Mouse (Mus musculus): Measurements from ENCODE around the gene Fgr.

Gene Fgr

GRCm38 (mm10) chr4:132959679-132960045 lies 14.2 kb upstream of the Fgr start:
- DNase-seq: no peak

GRCm38 (mm10) chr4:132960313-132960712 lies 13.6 kb upstream of the Fgr start:
- DNase-seq: no peak

GRCm38 (mm10) chr4:132960864-132961639 lies 12.8 kb upstream of the Fgr start:
- no peak for DNase-seq

- no peak for DNase-seq
Observed at GRCm38 (mm10) chr4:132961866-132962265, 12.0 kb upstream of the Fgr start.

- DNase-seq: no peak
Observed at GRCm38 (mm10) chr4:132962628-132963027, 11.3 kb upstream of the Fgr start.

- DNase-seq: no peak
Observed at GRCm38 (mm10) chr4:132963436-132963835, 10.5 kb upstream of the Fgr start.

GRCm38 (mm10) chr4:132964064-132964463 lies 9.8 kb upstream of the Fgr start:
- DNase-seq: no peak

GRCm38 (mm10) chr4:132964473-132964872 lies 9.4 kb upstream of the Fgr start:
- DNase-seq: peak; percentile 74

- no peak for DNase-seq
Observed at GRCm38 (mm10) chr4:132968105-132968938, 5.6 kb upstream of the Fgr start.

- no peak for DNase-seq
Observed at GRCm38 (mm10) chr4:132971601-132972000, 2.3 kb upstream of the Fgr start.

- no peak for DNase-seq
Observed at GRCm38 (mm10) chr4:132972101-132972500, 1.8 kb upstream of the Fgr start.

- DNase-seq: no peak
Observed at GRCm38 (mm10) chr4:132972556-132972955, 1.3 kb upstream of the Fgr start.

- no peak for DNase-seq
Observed at GRCm38 (mm10) chr4:132973186-132973585, 709 bp upstream of the Fgr start.

- peak; percentile 89 for DNase-seq
Observed at GRCm38 (mm10) chr4:132974904-132975303, 1.0 kb downstream of the Fgr start.

GRCm38 (mm10) chr4:132975791-132976190 lies 1.9 kb downstream of the Fgr start:
- no peak for DNase-seq

- no peak for DNase-seq
Observed at GRCm38 (mm10) chr4:132976729-132977128, 2.8 kb downstream of the Fgr start.

GRCm38 (mm10) chr4:132977597-132977996 lies 3.7 kb downstream of the Fgr start:
- no peak for DNase-seq

- no peak for DNase-seq
Observed at GRCm38 (mm10) chr4:132979186-132979585, 5.3 kb downstream of the Fgr start.

- DNase-seq: no peak
Observed at GRCm38 (mm10) chr4:132981621-132982020, 7.7 kb downstream of the Fgr start.

GRCm38 (mm10) chr4:132982999-132983398 lies 9.1 kb downstream of the Fgr start:
- no peak for DNase-seq

- peak; percentile 82 for DNase-seq
Observed at GRCm38 (mm10) chr4:132983664-132984512, 10.0 kb downstream of the Fgr start.

GRCm38 (mm10) chr4:132988581-132989355 lies 14.9 kb downstream of the Fgr start:
- no peak for DNase-seq
